Mouse (Mus musculus) lung, embryonic 14.5 days (tissue): ENCODE data around the gene Rasgrf1. TPM values are rescaled to one million over a fixed set of nuclear protein-coding genes. Genes with fewer than 3 reads are reported as not detected.
"Not testable (repeated sequence)": the region's sequence is repeated elsewhere in the genome, so short reads cannot be mapped to it uniquely, and the experiment has no call there.

Experiments used
- ATAC-seq: fragments of 200-750 bp; cut with Nextera tagmentation; 2 replicates; pipeline ENCODE4 v1.8.0; 2017; ENCODE audit warnings: mild to moderate bottlenecking, moderate TSS enrichment, moderate library complexity; ENCODE audit not compliant: insufficient read depth
- DNase-seq: peaks from one replicate; pipeline ENCODE4 v3.0.0-alpha.2; 2015
- H3K27ac ChIP-seq: fragments of 300-500 bp; sonication (generic); 2 replicates; pipeline ENCODE4 v1.5.1; 2014; ENCODE audit warnings: low read depth, mild to moderate bottlenecking, moderate library complexity
- H3K27me3 ChIP-seq: fragments of 300-500 bp; sonication (generic); 2 replicates; pipeline ENCODE4 v1.6.1; 2014; ENCODE audit warnings: low read length, control low read depth; ENCODE audit not compliant: insufficient read depth
- H3K36me3 ChIP-seq: fragments of 300-500 bp; sonication (generic); 2 replicates; pipeline ENCODE4 v1.6.1; 2014; ENCODE audit warnings: control low read depth; ENCODE audit not compliant: insufficient read depth
- H3K4me1 ChIP-seq: fragments of 300-500 bp; sonication (generic); 2 replicates; pipeline ENCODE4 v1.6.1; 2014; ENCODE audit warnings: antibody characterized with exemption, control low read depth; ENCODE audit not compliant: insufficient read depth
- H3K4me2 ChIP-seq: fragments of 300-500 bp; sonication (generic); 2 replicates; pipeline ENCODE4 v1.6.1; 2014; ENCODE audit warnings: mild to moderate bottlenecking
- H3K4me3 ChIP-seq: fragments of 300-500 bp; sonication (generic); 2 replicates; pipeline ENCODE4 v1.5.1; 2014; ENCODE audit warnings: low read depth, low read length
- H3K9ac ChIP-seq: fragments of 300-500 bp; sonication (generic); 2 replicates; pipeline ENCODE4 v1.6.1; 2014
- H3K9me3 ChIP-seq: fragments of 300-500 bp; sonication (generic); 2 replicates; pipeline ENCODE4 v1.6.1; 2016; ENCODE audit warnings: low read depth, low read length, control low read depth
- CTCF ChIP-seq: IDR thresholded peaks from 2 replicates; pipeline ENCODE4 v1.5.1; 2016; ENCODE audit warnings: antibody characterized with exemption, low read depth
- WGBS: fragments of 180-500 bp; shearing (Covaris S2); extraction: QIAGEN DNeasy Blood & Tissue Kit; methylation state at CpG from one replicate; pipeline ENCODE4 v1.1.7; 2014; 5-methylcytosine and 5-hydroxymethylcytosine counted together
- polyA plus RNA-seq: library from polyadenylated mRNA; unstranded; fragments of >200 nt; fragmentation: Nextera tagmentation; extraction: Ambion mirVana; gene quantifications from 2 replicates; pipeline ENCODE4 v1.2.1, GENCODE M21; 2014

Rasgrf1 gene
- polyA plus RNA-seq, 1 experiment from 2014 or later: 0.46 TPM

DNA sequence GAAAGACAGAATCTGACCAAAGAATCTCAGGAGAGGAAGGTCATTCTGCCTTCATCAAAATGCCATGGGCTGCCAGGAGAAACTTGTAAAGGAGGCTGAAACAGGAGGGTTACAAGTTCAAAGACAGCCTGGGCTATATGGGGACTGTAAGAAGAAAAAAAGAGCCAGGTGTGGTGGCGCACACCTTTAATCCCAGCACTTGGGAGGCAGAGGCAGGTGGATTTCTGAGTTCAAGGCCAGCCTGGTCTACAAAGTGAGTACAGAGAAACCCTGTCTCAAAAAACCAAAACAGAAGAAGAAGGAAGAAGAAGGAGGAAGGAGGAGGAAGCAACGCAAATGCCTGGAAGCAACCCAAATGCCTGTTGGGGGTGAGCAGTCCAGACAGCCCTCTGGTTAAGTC, 144.1 kb downstream of the Rasgrf1 start, which contains the start of gene Ctsh:
Gene Ctsh, plus strand, starts transcription at position 301 of the 400 bp plus-strand sequence.
- no peak for ATAC-seq
- H3K36me3 ChIP-seq: no peaks in the 10 kb centered on the region
- no peak for TF ChIP-seq CTCF
- H3K4me2 ChIP-seq: peak within 1 kb of the TSS; percentile 87
- no peaks in the 10 kb centered on the region for H3K4me1 ChIP-seq
- H3K9ac ChIP-seq: peak within 1 kb of the TSS; percentile 62
- peak within 1 kb of the TSS; percentile 50 for H3K4me3 ChIP-seq
- no peaks in the 10 kb centered on the region for H3K9me3 ChIP-seq
- peak within 1 kb of the TSS; percentile 42; the same call in 1 of the 2 replicates for H3K27ac ChIP-seq
- no peaks in the 10 kb centered on the region for H3K27me3 ChIP-seq
- no peak for DNase-seq
- WGBS: 72% methylated on average over 2 of the region's 2 CpGs

DNA sequence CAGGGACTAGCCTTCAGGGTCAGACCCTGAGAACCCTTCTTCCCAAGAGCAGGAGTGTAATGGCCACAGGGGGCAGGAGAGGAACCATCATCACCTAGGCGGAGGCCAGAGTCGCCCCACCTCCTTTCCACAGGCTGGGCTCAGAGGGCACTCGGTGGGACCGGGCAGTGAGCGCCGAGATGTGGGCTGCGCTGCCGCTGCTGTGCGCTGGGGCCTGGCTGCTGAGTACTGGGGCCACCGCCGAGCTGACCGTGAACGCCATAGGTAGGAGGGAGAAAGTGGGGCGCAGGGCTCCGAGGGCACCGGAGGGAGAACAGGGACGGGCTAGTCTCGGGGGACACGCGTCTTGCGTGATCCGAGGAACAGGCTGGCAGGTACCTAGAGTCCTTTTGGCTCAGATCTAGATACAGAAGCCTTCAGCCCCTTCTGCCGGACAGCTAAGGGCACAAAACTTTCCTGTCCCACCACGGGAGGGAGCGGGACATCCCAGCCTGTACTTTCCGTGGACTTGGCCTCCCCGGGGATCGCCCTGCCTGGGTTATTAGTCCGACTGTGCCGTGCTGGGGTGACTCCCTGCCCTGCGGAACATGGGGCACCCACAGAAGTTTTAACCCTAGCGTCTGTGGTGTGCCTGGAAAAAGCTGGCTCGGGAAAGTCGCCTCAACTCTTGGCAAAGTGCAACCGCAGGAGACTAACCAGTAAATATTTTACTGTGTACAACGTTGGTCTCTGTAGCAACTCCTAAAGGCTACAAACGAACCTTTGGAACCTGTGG, 144.8 kb downstream of the Rasgrf1 start:
- H3K4me2 ChIP-seq: peak overlapping the region; percentile 87
- ATAC-seq (peak; percentile 95), DNase-seq (peak; percentile 79)
- peak overlapping the region; percentile 42; the same call in 1 of the 2 replicates for H3K27ac ChIP-seq
- no peaks in the 10 kb centered on the region for H3K4me1 ChIP-seq
- H3K9ac ChIP-seq: peak overlapping the region; percentile 62
- peak; percentile 69 for TF ChIP-seq CTCF
- H3K4me3 ChIP-seq: peak overlapping the region; percentile 50
- H3K9me3 ChIP-seq: no peaks in the 10 kb centered on the region
- no peaks in the 10 kb centered on the region for H3K36me3 ChIP-seq
- H3K27me3 ChIP-seq: no peaks in the 10 kb centered on the region
- WGBS: under 1% methylated on average over 37 of the region's 37 CpGs

DNA sequence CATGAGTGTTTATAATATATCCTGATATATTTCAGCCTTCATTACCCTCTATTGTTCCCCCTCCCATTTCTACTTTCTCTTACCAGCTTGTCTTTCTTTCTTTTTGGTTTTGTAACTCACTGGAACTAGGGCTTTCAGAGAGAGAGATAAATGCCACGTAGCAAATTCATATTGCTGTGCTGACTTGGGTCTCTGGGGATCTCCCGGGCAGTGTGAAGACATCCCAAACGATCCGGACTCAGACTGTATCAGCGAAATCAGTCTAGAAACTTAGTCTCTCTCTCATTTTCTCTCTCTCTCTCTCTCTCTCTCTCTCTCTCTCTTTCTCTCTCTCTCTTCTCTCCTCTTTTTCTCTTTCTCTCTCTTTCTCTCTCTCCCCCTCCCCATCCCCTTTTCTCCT, 145.7 kb downstream of the Rasgrf1 start:
- Histone ChIP-seq H3K36me3 (no peaks in the 10 kb centered on the region), H3K9ac (no peak overlapping the region; the same call in 1 of the 2 replicates), H3K27me3 (no peaks in the 10 kb centered on the region), H3K4me2 (peak overlapping the region; percentile 87), H3K4me1 (no peaks in the 10 kb centered on the region), H3K4me3 (peak overlapping the region; percentile 50; the same call in 1 of the 2 replicates), H3K9me3 (no peaks in the 10 kb centered on the region), H3K27ac (no peak overlapping the region)
- no peak for TF ChIP-seq CTCF
- DNase-seq (no peak), ATAC-seq (no peak)
- WGBS: 42% methylated on average over 5 of the region's 5 CpGs

- H3K4me1 ChIP-seq: no peaks in the 10 kb centered on the region
- no peak overlapping the region for H3K27ac ChIP-seq
- no peaks in the 10 kb centered on the region for H3K27me3 ChIP-seq
- ATAC-seq (no peak), DNase-seq (no peak)
- 73% methylated on average over 3 of the region's 3 CpGs for WGBS
- no peaks in the 10 kb centered on the region for H3K9me3 ChIP-seq
- TF ChIP-seq CTCF: no peak
- peak overlapping the region; percentile 87 for H3K4me2 ChIP-seq
- no peaks in the 10 kb centered on the region for H3K36me3 ChIP-seq
- no peak overlapping the region for H3K9ac ChIP-seq
- no peak overlapping the region for H3K4me3 ChIP-seq
These were observed 146.2 kb downstream of the Rasgrf1 start for GRCm38 (mm10) chr9:90055911-90056310.

DNA sequence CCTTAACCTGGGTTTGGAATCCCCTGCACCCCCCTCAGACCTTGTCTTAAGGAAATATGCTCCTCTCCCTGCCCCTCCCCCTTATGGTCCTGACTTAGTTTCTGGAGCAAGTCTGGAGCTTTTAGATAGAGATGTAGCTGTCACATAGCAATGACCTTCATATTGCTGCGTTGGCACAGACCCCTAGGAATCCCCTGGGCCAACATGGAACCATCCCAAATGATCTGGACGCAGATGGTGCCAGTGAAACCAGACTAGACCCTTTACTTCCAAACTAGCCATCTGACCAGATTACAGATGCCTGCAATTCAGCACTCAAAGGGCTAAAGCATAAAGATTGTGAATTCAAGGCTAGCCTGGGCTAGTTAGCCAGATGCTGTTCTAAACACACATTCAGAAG, 147.0 kb downstream of the Rasgrf1 start:
- DNase-seq (no peak), ATAC-seq (no peak)
- TF ChIP-seq CTCF: no peak
- H3K9ac ChIP-seq: no peak overlapping the region
- H3K4me1 ChIP-seq: no peaks in the 10 kb centered on the region
- H3K4me3 ChIP-seq: no peak overlapping the region
- H3K36me3 ChIP-seq: no peaks in the 10 kb centered on the region
- no peak overlapping the region for H3K27ac ChIP-seq
- WGBS: 78% methylated on average over 2 of the region's 2 CpGs
- no peaks in the 10 kb centered on the region for H3K27me3 ChIP-seq
- H3K9me3 ChIP-seq: no peaks in the 10 kb centered on the region
- H3K4me2 ChIP-seq: no peak overlapping the region

GRCm38 (mm10) chr9:90059828-90060573, 150.3 kb downstream of the Rasgrf1 start:
- Histone ChIP-seq H3K27ac (no peak overlapping the region), H3K9ac (no peak overlapping the region), H3K36me3 (no peaks in the 10 kb centered on the region), H3K27me3 (no peaks in the 10 kb centered on the region), H3K4me3 (no peak overlapping the region), H3K9me3 (no peaks in the 10 kb centered on the region), H3K4me1 (no peaks in the 10 kb centered on the region), H3K4me2 (no peak overlapping the region)
- 80% methylated on average over 9 of the region's 9 CpGs for WGBS
- no peak for DNase-seq
- ATAC-seq: no peak
- TF ChIP-seq CTCF: no peak

DNA sequence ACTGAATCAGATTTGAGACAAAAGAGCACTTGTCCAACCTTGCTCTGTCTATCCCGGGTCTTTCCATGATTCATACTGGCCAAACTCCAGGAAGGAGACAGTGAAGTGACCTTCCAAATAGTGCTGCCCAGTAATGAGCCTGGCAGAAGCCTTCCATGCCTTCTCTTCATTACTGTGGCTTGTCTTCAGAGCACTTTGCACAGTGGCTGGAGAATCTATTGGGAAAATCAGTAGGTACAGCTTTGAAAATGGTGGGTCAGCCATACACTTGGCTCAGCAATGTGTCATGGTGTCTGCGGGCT, 150.8 kb downstream of the Rasgrf1 start:
- Histone ChIP-seq H3K4me3 (no peak overlapping the region), H3K9ac (no peak overlapping the region), H3K36me3 (no peaks in the 10 kb centered on the region), H3K27me3 (no peaks in the 10 kb centered on the region), H3K4me2 (no peak overlapping the region), H3K27ac (no peak overlapping the region), H3K4me1 (no peaks in the 10 kb centered on the region), H3K9me3 (no peaks in the 10 kb centered on the region)
- DNase-seq (no peak), ATAC-seq (no peak)
- 79% methylated on average over 2 of the region's 2 CpGs for WGBS
- no peak for TF ChIP-seq CTCF

GRCm38 (mm10) chr9:90060932-90061331, 151.2 kb downstream of the Rasgrf1 start:
- H3K4me3 ChIP-seq, H3K4me2 ChIP-seq, H3K9ac ChIP-seq, DNase-seq, H3K4me1 ChIP-seq, ATAC-seq, H3K9me3 ChIP-seq, H3K36me3 ChIP-seq, H3K27ac ChIP-seq, H3K27me3 ChIP-seq: not testable (repeated sequence)
- 92% methylated on average over 5 of the region's 5 CpGs for WGBS
